Mouse (Mus musculus): ENCODE data around the gene Acvr1. TPM values are rescaled to one million over a fixed set of nuclear protein-coding genes. Genes with fewer than 3 reads are reported as not detected.

Gene Acvr1
- polyA plus RNA-seq, 1 experiment from 2014 or later = 3.0 TPM

GRCm38 (mm10) chr2:58586311-58586710 lies 19.4 kb upstream of the Acvr1 start:
- H3K36me3 ChIP-seq (replicated peaks) = no peaks in the 10 kb centered on the region
- no peak overlapping the region for H3K4me3 ChIP-seq
- 79% methylated on average over 10 of the region's 10 CpGs for WGBS
- H3K4me1 ChIP-seq = peaks cover 24% of the 10 kb centered on the region; the same call in 1 of the 2 replicates
- H3K27ac ChIP-seq = no peak overlapping the region
- no peaks in the 10 kb centered on the region for H3K9me3 ChIP-seq
- no peaks in the 10 kb centered on the region for H3K27me3 ChIP-seq (ENCODE audit: poor library complexity, severe bottlenecking)
- no peak for DNase-seq (ENCODE audit: extremely low spot score, low spot score)

- 94% methylated on average over 2 of the region's 2 CpGs for WGBS
- no peaks in the 10 kb centered on the region for H3K36me3 ChIP-seq (replicated peaks)
- H3K4me3 ChIP-seq = no peak overlapping the region
- H3K4me1 ChIP-seq = peaks cover 1% of the 10 kb centered on the region
- no peak for DNase-seq (ENCODE audit: extremely low spot score, low spot score)
- no peak overlapping the region for H3K27ac ChIP-seq
- no peaks in the 10 kb centered on the region for H3K27me3 ChIP-seq (ENCODE audit: poor library complexity, severe bottlenecking)
- no peaks in the 10 kb centered on the region for H3K9me3 ChIP-seq
Observed at GRCm38 (mm10) chr2:58574167-58574566, 7.2 kb upstream of the Acvr1 start.

- no peak for DNase-seq (ENCODE audit: extremely low spot score, low spot score)
- H3K27ac ChIP-seq = peak overlapping the region; percentile 97; the same call in 1 of the 2 replicates
- H3K4me3 ChIP-seq = peak overlapping the region; percentile 93; the same call in 1 of the 2 replicates
- H3K9me3 ChIP-seq = no peaks in the 10 kb centered on the region
- WGBS = 68% methylated on average over 4 of the region's 4 CpGs
- no peaks in the 10 kb centered on the region for H3K36me3 ChIP-seq (replicated peaks)
- peaks cover 40% of the 10 kb centered on the region for H3K4me1 ChIP-seq
- H3K27me3 ChIP-seq (ENCODE audit: poor library complexity, severe bottlenecking) = no peaks in the 10 kb centered on the region
Observed at GRCm38 (mm10) chr2:58568841-58569645, 2.1 kb upstream of the Acvr1 start.

- Histone ChIP-seq H3K9me3 (no peaks in the 10 kb centered on the region), H3K4me1 (peaks cover 46% of the 10 kb centered on the region), H3K27ac (peak overlapping the region; percentile 97), H3K4me3 (peak overlapping the region; percentile 93), H3K36me3 (replicated peaks) (no peaks in the 10 kb centered on the region), H3K27me3 (ENCODE audit: poor library complexity, severe bottlenecking) (no peaks in the 10 kb centered on the region)
- WGBS = 7% methylated on average over 12 of the region's 12 CpGs
- DNase-seq (ENCODE audit: extremely low spot score, low spot score) = no peak
Observed at GRCm38 (mm10) chr2:58567866-58568719, 1.1 kb upstream of the Acvr1 start.

GRCm38 (mm10) chr2:58566410-58567065 lies 419 bp downstream of the Acvr1 start:
- peak; percentile 67 for DNase-seq (ENCODE audit: extremely low spot score, low spot score)
- Histone ChIP-seq H3K36me3 (replicated peaks) (no peaks in the 10 kb centered on the region), H3K4me1 (peaks cover 57% of the 10 kb centered on the region), H3K9me3 (no peaks in the 10 kb centered on the region), H3K27ac (peak overlapping the region; percentile 97), H3K27me3 (ENCODE audit: poor library complexity, severe bottlenecking) (no peaks in the 10 kb centered on the region), H3K4me3 (peak overlapping the region; percentile 93)
- 4% methylated on average over 71 of the region's 78 CpGs for WGBS

- no peak for DNase-seq (ENCODE audit: extremely low spot score, low spot score)
Observed at GRCm38 (mm10) chr2:58566049-58566409, 928 bp downstream of the Acvr1 start.

GRCm38 (mm10) chr2:58565267-58565666 lies 1.7 kb downstream of the Acvr1 start:
- Histone ChIP-seq H3K4me3 (peak overlapping the region; percentile 93), H3K27ac (no peak overlapping the region), H3K27me3 (ENCODE audit: poor library complexity, severe bottlenecking) (no peaks in the 10 kb centered on the region), H3K9me3 (no peaks in the 10 kb centered on the region), H3K4me1 (peaks cover 57% of the 10 kb centered on the region), H3K36me3 (replicated peaks) (no peaks in the 10 kb centered on the region)
- no peak for DNase-seq (ENCODE audit: extremely low spot score, low spot score)
- WGBS = 72% methylated on average over 6 of the region's 6 CpGs

More at GRCm38 (mm10) chr2:58566049-58566409, 928 bp downstream of the Acvr1 start:
- Histone ChIP-seq H3K9me3 (no peaks in the 10 kb centered on the region), H3K36me3 (replicated peaks) (no peaks in the 10 kb centered on the region), H3K27me3 (ENCODE audit: poor library complexity, severe bottlenecking) (no peaks in the 10 kb centered on the region), H3K4me3 (peak overlapping the region; percentile 93), H3K27ac (peak overlapping the region; percentile 97), H3K4me1 (peaks cover 57% of the 10 kb centered on the region)
- WGBS = 7% methylated on average over 6 of the region's 6 CpGs

- DNase-seq (ENCODE audit: extremely low spot score, low spot score) = no peak
- H3K4me1 ChIP-seq = peaks cover 40% of the 10 kb centered on the region
- no peaks in the 10 kb centered on the region for H3K36me3 ChIP-seq (replicated peaks)
- WGBS = 82% methylated on average over 4 of the region's 4 CpGs
- no peaks in the 10 kb centered on the region for H3K9me3 ChIP-seq
- no peak overlapping the region for H3K27ac ChIP-seq
- no peak overlapping the region for H3K4me3 ChIP-seq
- H3K27me3 ChIP-seq (ENCODE audit: poor library complexity, severe bottlenecking) = no peaks in the 10 kb centered on the region
Observed at GRCm38 (mm10) chr2:58562137-58562536, 4.8 kb downstream of the Acvr1 start.

- WGBS = 81% methylated on average over 9 of the region's 9 CpGs
- Histone ChIP-seq H3K9me3 (no peaks in the 10 kb centered on the region), H3K36me3 (replicated peaks) (no peaks in the 10 kb centered on the region), H3K4me3 (no peak overlapping the region), H3K27ac (no peak overlapping the region), H3K27me3 (ENCODE audit: poor library complexity, severe bottlenecking) (no peaks in the 10 kb centered on the region), H3K4me1 (peaks cover 23% of the 10 kb centered on the region)
- no peak for DNase-seq (ENCODE audit: extremely low spot score, low spot score)
Observed at GRCm38 (mm10) chr2:58557045-58557845, 9.7 kb downstream of the Acvr1 start.

- H3K27me3 ChIP-seq (ENCODE audit: poor library complexity, severe bottlenecking) = no peaks in the 10 kb centered on the region
- H3K4me3 ChIP-seq = no peak overlapping the region
- H3K36me3 ChIP-seq (replicated peaks) = no peaks in the 10 kb centered on the region
- H3K4me1 ChIP-seq = peaks cover 46% of the 10 kb centered on the region
- 21% methylated on average over 3 of the region's 3 CpGs for WGBS
- no peaks in the 10 kb centered on the region for H3K9me3 ChIP-seq
- DNase-seq (ENCODE audit: extremely low spot score, low spot score) = no peak
- H3K27ac ChIP-seq = peak overlapping the region; percentile 67
Observed at GRCm38 (mm10) chr2:58552296-58552695, 14.7 kb downstream of the Acvr1 start.

- peak overlapping the region; percentile 67 for H3K27ac ChIP-seq
- no peak for DNase-seq (ENCODE audit: extremely low spot score, low spot score)
- H3K4me1 ChIP-seq = peaks cover 46% of the 10 kb centered on the region
- H3K36me3 ChIP-seq (replicated peaks) = no peaks in the 10 kb centered on the region
- H3K27me3 ChIP-seq (ENCODE audit: poor library complexity, severe bottlenecking) = no peaks in the 10 kb centered on the region
- WGBS = 7% methylated on average over 6 of the region's 6 CpGs
- no peak overlapping the region for H3K4me3 ChIP-seq
- no peaks in the 10 kb centered on the region for H3K9me3 ChIP-seq
Observed at GRCm38 (mm10) chr2:58551866-58552265, 15.1 kb downstream of the Acvr1 start.

GRCm38 (mm10) chr2:58550488-58550887 lies 16.5 kb downstream of the Acvr1 start:
- 69% methylated on average over 9 of the region's 9 CpGs for WGBS
- H3K27me3 ChIP-seq (ENCODE audit: poor library complexity, severe bottlenecking) = no peaks in the 10 kb centered on the region
- no peaks in the 10 kb centered on the region for H3K9me3 ChIP-seq
- DNase-seq (ENCODE audit: extremely low spot score, low spot score) = no peak
- peaks cover 46% of the 10 kb centered on the region for H3K4me1 ChIP-seq
- no peak overlapping the region for H3K27ac ChIP-seq
- 0 out of 2 replicates have a peak, but pooled peaks cover 4% of the 10 kb centered on the region for H3K36me3 ChIP-seq (replicated peaks)
- no peak overlapping the region for H3K4me3 ChIP-seq

Data from forebrain, embryonic 10.5 days (tissue).